Mouse (Mus musculus) lung, postnatal 0 days (tissue): ENCODE data around the gene Angptl8. TPM values are rescaled to one million over a fixed set of nuclear protein-coding genes. Genes with fewer than 3 reads are reported as not detected.

ENCODE experiments used
- ATAC-seq: fragments of 200-750 bp; cut with Nextera tagmentation; 2 replicates; pipeline ENCODE4 v1.8.0; 2017; ENCODE audit warnings: moderate library complexity
- DNase-seq: peaks from one replicate; pipeline ENCODE4 v3.0.0-alpha.2; 2016; ENCODE audit warnings: low spot score
- H3K27ac ChIP-seq: fragments of 300-500 bp; sonication (generic); 2 replicates; pipeline ENCODE4 v1.5.1; 2014; ENCODE audit warnings: antibody characterized with exemption, mild to moderate bottlenecking, low read length, mixed read lengths
- H3K27me3 ChIP-seq: fragments of 300-500 bp; sonication (generic); replicated peaks from 2 replicates; pipeline ENCODE4 v1.6.1; 2014; ENCODE audit warnings: low read length, mixed read lengths; ENCODE audit not compliant: insufficient read depth
- H3K36me3 ChIP-seq: fragments of 300-500 bp; sonication (generic); 2 replicates; pipeline ENCODE4 v1.6.1; 2014; ENCODE audit warnings: low read length, mixed read lengths; ENCODE audit not compliant: insufficient read depth
- H3K4me1 ChIP-seq: fragments of 300-500 bp; sonication (generic); 2 replicates; pipeline ENCODE4 v1.6.1; 2014; ENCODE audit warnings: antibody characterized with exemption, low read depth, low read length, mixed read lengths; ENCODE audit not compliant: insufficient read depth
- H3K4me2 ChIP-seq: fragments of 300-500 bp; sonication (generic); replicated peaks from 2 replicates; pipeline ENCODE4 v1.6.1; 2014; ENCODE audit warnings: low read depth, mild to moderate bottlenecking, low read length, moderate library complexity, mixed read lengths
- H3K4me3 ChIP-seq: fragments of 300-500 bp; sonication (generic); 2 replicates; pipeline ENCODE4 v1.5.1; 2014; ENCODE audit warnings: low read depth, low read length
- H3K9ac ChIP-seq: fragments of 300-500 bp; sonication (generic); replicated peaks from 2 replicates; pipeline ENCODE4 v1.6.1; 2014; ENCODE audit warnings: low read depth, mild to moderate bottlenecking
- H3K9me3 ChIP-seq: fragments of 300-500 bp; sonication (generic); 2 replicates; pipeline ENCODE4 v1.6.1; 2016; ENCODE audit warnings: low read length, mixed read lengths
- CTCF ChIP-seq: IDR thresholded peaks from 2 replicates; pipeline ENCODE4 v1.5.1; 2016; ENCODE audit warnings: antibody characterized with exemption, mild to moderate bottlenecking
- EP300 ChIP-seq: IDR thresholded peaks from 2 replicates; pipeline ENCODE4 v1.6.1; 2016; ENCODE audit warnings: antibody characterized with exemption, mild to moderate bottlenecking, control low read depth
- WGBS: fragments of 180-500 bp; shearing (Covaris S2); extraction: QIAGEN DNeasy Blood & Tissue Kit; methylation state at CpG from one replicate; pipeline ENCODE4 v1.1.7; 2014; 5-methylcytosine and 5-hydroxymethylcytosine counted together
- polyA plus RNA-seq: library from polyadenylated mRNA; unstranded; fragments of >200 nt; fragmentation: Nextera tagmentation; extraction: Ambion mirVana; gene quantifications from 2 replicates; pipeline ENCODE4 v1.2.1, GENCODE M21; 2015

Angptl8 gene
- polyA plus RNA-seq, 1 experiment from 2014 or later, result 7.4 TPM

DNA sequence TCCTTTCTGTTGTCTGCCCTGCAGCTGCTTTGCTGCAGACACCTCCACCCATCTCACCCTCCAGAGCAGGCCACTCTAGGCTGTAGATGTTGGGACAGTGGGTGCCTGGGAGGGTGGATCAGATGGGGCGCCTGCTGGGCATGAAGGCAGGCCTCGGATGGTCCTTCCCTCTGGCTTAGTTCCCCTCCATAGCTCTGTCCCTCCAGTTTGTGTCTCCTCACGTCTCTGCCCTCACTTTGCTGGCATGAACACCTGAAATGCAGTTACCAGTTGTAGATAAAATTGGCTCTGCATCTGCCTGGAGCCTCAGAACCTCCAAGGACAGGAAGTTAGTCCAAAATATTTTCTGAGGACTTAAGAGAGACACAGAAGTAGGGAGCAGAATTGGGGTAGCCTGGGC is 38.4 kb upstream of the Angptl8 start:
- Histone ChIP-seq H3K9me3 (no peaks in the 10 kb centered on the region), H3K4me3 (peak overlapping the region; percentile 76; the same call in 1 of the 2 replicates), H3K27me3 (no peaks in the 10 kb centered on the region), H3K36me3 (peaks cover 16% of the 10 kb centered on the region; the same call in 1 of the 2 replicates), H3K4me2 (peak overlapping the region; percentile 63), H3K4me1 (peaks cover 26% of the 10 kb centered on the region), H3K9ac (peak overlapping the region; percentile 27; the same call in 1 of the 2 replicates), H3K27ac (peak overlapping the region; percentile 91)
- DNase-seq (no peak), ATAC-seq (no peak)
- TF ChIP-seq CTCF, result no peak
- 23% methylated on average over 3 of the region's 3 CpGs for WGBS

DNA sequence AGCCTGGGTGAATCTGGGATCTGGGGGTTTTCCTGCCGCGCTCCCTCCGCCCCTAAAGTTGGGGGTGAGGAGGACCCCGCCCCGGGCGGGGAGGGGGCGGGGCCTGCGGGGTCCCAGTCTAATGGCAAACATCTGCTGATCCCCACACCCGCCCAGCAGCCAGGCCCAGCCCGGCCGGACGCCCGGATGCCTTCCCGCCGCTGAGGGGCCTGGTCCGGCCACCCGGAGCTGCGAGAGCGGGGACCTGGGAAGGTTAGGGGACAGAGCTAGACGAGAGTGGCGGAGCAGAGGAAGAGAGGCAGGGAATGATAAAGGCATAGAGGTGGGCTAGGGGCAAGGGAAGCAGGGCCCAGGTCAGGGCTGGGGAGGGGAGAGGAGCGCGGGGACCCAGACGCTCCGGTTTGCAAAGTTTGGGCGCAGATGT is 37.4 kb upstream of the Angptl8 start:
- Histone ChIP-seq H3K4me3 (peak overlapping the region; percentile 76), H3K4me2 (peak overlapping the region; percentile 63), H3K9me3 (no peaks in the 10 kb centered on the region), H3K27me3 (no peaks in the 10 kb centered on the region), H3K27ac (peak overlapping the region; percentile 91), H3K36me3 (peaks cover 13% of the 10 kb centered on the region; the same call in 1 of the 2 replicates), H3K4me1 (peaks cover 19% of the 10 kb centered on the region), H3K9ac (peak overlapping the region; percentile 90)
- 2% methylated on average over 15 of the region's 26 CpGs for WGBS
- TF ChIP-seq EP300 (no peak), CTCF (no peak)
- DNase-seq (peak; percentile 77), ATAC-seq (peak; percentile 70)

- TF ChIP-seq EP300 (no peak), CTCF (no peak)
- Histone ChIP-seq H3K27ac (peak within 1 kb of the TSS; percentile 91), H3K9ac (peak within 1 kb of the TSS; percentile 90), H3K4me3 (peak within 1 kb of the TSS; percentile 76), H3K27me3 (no peaks in the 10 kb centered on the region), H3K36me3 (peaks cover 13% of the 10 kb centered on the region; the same call in 1 of the 2 replicates), H3K4me1 (peaks cover 16% of the 10 kb centered on the region), H3K4me2 (peak within 1 kb of the TSS; percentile 63), H3K9me3 (no peaks in the 10 kb centered on the region)
- peak; percentile 91 for DNase-seq
- ATAC-seq, result peak; percentile 87
- under 1% methylated on average over 35 of the region's 52 CpGs for WGBS
Observed at GRCm38 (mm10) chr9:21798345-21799009, 36.8 kb upstream of the Angptl8 start, which contains the start of gene Kank2. Gene Kank2 (minus strand): TSS chr9:21798744.

- peaks cover 16% of the 10 kb centered on the region for H3K4me1 ChIP-seq
- no peak for ATAC-seq
- no peaks in the 10 kb centered on the region for H3K9me3 ChIP-seq
- H3K27ac ChIP-seq, result peak overlapping the region; percentile 91
- peaks cover 13% of the 10 kb centered on the region; the same call in 1 of the 2 replicates for H3K36me3 ChIP-seq
- H3K27me3 ChIP-seq, result no peaks in the 10 kb centered on the region
- DNase-seq, result no peak
- peak overlapping the region; percentile 63 for H3K4me2 ChIP-seq
- peak overlapping the region; percentile 90; the same call in 1 of the 2 replicates for H3K9ac ChIP-seq
- 33% methylated on average over 3 of the region's 3 CpGs for WGBS
- TF ChIP-seq CTCF, result no peak
- no peak for TF ChIP-seq EP300
- H3K4me3 ChIP-seq, result peak overlapping the region; percentile 76; the same call in 1 of the 2 replicates
Observed at GRCm38 (mm10) chr9:21799010-21799350, 36.3 kb upstream of the Angptl8 start.

DNA sequence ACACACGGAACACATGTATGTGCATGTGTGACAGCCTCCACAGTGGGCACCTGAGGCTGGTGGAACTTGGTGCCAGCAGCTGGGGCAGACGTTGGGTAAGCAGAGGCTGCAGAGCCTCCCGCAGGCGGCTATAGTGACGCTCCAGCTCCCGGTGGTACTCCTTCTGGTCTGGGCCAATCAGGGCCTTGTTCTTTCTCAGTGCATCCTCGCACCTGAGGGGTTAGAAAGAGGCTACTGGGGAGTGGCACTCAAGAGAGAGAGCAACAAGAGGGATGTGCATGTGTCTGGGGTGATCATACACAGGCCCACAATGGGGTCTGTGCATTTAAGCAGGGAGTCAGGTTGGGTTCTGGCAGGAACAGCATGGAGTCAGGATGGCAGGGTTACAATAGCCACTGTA is 34.2 kb upstream of the Angptl8 start:
- 75% methylated on average over 7 of the region's 7 CpGs for WGBS

GRCm38 (mm10) chr9:21801591-21801990 is 33.7 kb upstream of the Angptl8 start:
- H3K4me1 ChIP-seq, result peaks cover 8% of the 10 kb centered on the region; the same call in 1 of the 2 replicates
- DNase-seq (no peak), ATAC-seq (no peak)
- no peak overlapping the region for H3K27ac ChIP-seq
- no peak overlapping the region for H3K9ac ChIP-seq
- TF ChIP-seq EP300 (no peak), CTCF (no peak)
- no peak overlapping the region for H3K4me3 ChIP-seq
- H3K27me3 ChIP-seq, result no peaks in the 10 kb centered on the region
- no peaks in the 10 kb centered on the region for H3K9me3 ChIP-seq
- WGBS, result 87% methylated on average over 7 of the region's 7 CpGs
- H3K36me3 ChIP-seq, result no peaks in the 10 kb centered on the region
- H3K4me2 ChIP-seq, result no peak overlapping the region

More for the DNA sequence above, 34.2 kb upstream of the Angptl8 start:
- ATAC-seq, result no peak
- no peak for DNase-seq
- H3K9me3 ChIP-seq, result no peaks in the 10 kb centered on the region
- no peaks in the 10 kb centered on the region for H3K27me3 ChIP-seq
- H3K9ac ChIP-seq, result no peak overlapping the region
- no peak for TF ChIP-seq CTCF
- peaks cover 11% of the 10 kb centered on the region; the same call in 1 of the 2 replicates for H3K4me1 ChIP-seq
- no peak overlapping the region for H3K4me2 ChIP-seq
- H3K36me3 ChIP-seq, result no peaks in the 10 kb centered on the region
- no peak overlapping the region for H3K4me3 ChIP-seq
- no peak overlapping the region for H3K27ac ChIP-seq
